Mouse (Mus musculus): ENCODE results near the gene Pid1.

GRCm38 (mm10) chr1:84085361-84085760, 278.6 kb downstream of the Pid1 start:
- TF ChIP-seq POLR2A (IDR thresholded peaks at IDR 0.05; ENCODE audit: borderline replicate concordance, extremely low read depth, low read depth, low read length) (no peak), CTCF (IDR thresholded peaks at IDR 0.05; ENCODE audit: insufficient read depth, low read length) (no peak)

Data from lung, adult 2 months (tissue).